Mouse (Mus musculus) A20 (cell line): Measurements from ENCODE around the gene Gm20422.

Experiments used
- DNase-seq: peaks from one replicate; pipeline ENCODE4 v3.0.0-alpha.2; 2011; ENCODE audit warnings: low read depth, low spot score

The Gm20422 gene

GRCm38 (mm10) chr8:69793666-69794065 is 19.0 kb upstream of the Gm20422 start:
- no peak for DNase-seq

GRCm38 (mm10) chr8:69791415-69792068 is 16.9 kb upstream of the Gm20422 start:
- DNase-seq, result no peak

- DNase-seq, result peak; percentile 94
Observed at GRCm38 (mm10) chr8:69790773-69791367, 16.2 kb upstream of the Gm20422 start, which contains the start of the genes Atp13a1 and Zfp866. TSS of gene Atp13a1 (plus strand) at chr8:69791163. TSS of gene Zfp866 (minus strand) at chr8:69791178.

- DNase-seq, result no peak
Observed at GRCm38 (mm10) chr8:69790364-69790763, 15.7 kb upstream of the Gm20422 start.

GRCm38 (mm10) chr8:69789731-69790130 is 15.0 kb upstream of the Gm20422 start:
- peak; percentile 25 for DNase-seq

GRCm38 (mm10) chr8:69789105-69789504 is 14.4 kb upstream of the Gm20422 start:
- no peak for DNase-seq

- DNase-seq, result no peak
Observed at GRCm38 (mm10) chr8:69777111-69777510, 2.4 kb upstream of the Gm20422 start.

GRCm38 (mm10) chr8:69775149-69775534 is 456 bp upstream of the Gm20422 start:
- DNase-seq, result no peak

GRCm38 (mm10) chr8:69772106-69772505 is 2.6 kb downstream of the Gm20422 start:
- no peak for DNase-seq

GRCm38 (mm10) chr8:69771221-69771620 is 3.5 kb downstream of the Gm20422 start:
- DNase-seq, result no peak

GRCm38 (mm10) chr8:69761814-69762445 is 12.8 kb downstream of the Gm20422 start:
- no peak for DNase-seq

- no peak for DNase-seq
Observed at GRCm38 (mm10) chr8:69758316-69758715, 16.4 kb downstream of the Gm20422 start.

- no peak for DNase-seq
Observed at GRCm38 (mm10) chr8:69752437-69752836, 22.2 kb downstream of the Gm20422 start.

GRCm38 (mm10) chr8:69749544-69750454 is 24.9 kb downstream of the Gm20422 start, which contains the start of gene Zfp963:
TSS of gene Zfp963 (minus strand) at chr8:69749970.
- DNase-seq, result peak; percentile 98

- peak; percentile 22 for DNase-seq
Observed at GRCm38 (mm10) chr8:69741231-69741630, 33.5 kb downstream of the Gm20422 start.

GRCm38 (mm10) chr8:69740763-69741162 is 33.9 kb downstream of the Gm20422 start:
- no peak for DNase-seq

GRCm38 (mm10) chr8:69735495-69735894 is 39.2 kb downstream of the Gm20422 start:
- DNase-seq, result no peak

GRCm38 (mm10) chr8:69717232-69717580 is 57.5 kb downstream of the Gm20422 start:
- DNase-seq, result no peak

GRCm38 (mm10) chr8:69716403-69717231 is 58.1 kb downstream of the Gm20422 start:
- DNase-seq, result peak; percentile 97

- no peak for DNase-seq
Observed at GRCm38 (mm10) chr8:69715366-69715765, 59.3 kb downstream of the Gm20422 start.

- DNase-seq, result no peak
Observed at GRCm38 (mm10) chr8:69713516-69713915, 61.2 kb downstream of the Gm20422 start.
